Mouse (Mus musculus) spleen, adult 2 months (tissue): ENCODE data around the gene Cpne8. TPM values are rescaled to one million over a fixed set of nuclear protein-coding genes. Genes with fewer than 3 reads are reported as not detected.

Experiments
- DNase-seq, 2 experiments: peaks; one replicate each; pipeline versions ENCODE4 v3.0.0 to v3.0.0-alpha.2; 2012 to 2021; ENCODE audit warnings: low spot score in 2 of 2, low read depth in 1 of 2
- H3K27ac ChIP-seq: fragments of 200-500 bp; 2 replicates; pipeline ENCODE4 v1.5.1; 2012; ENCODE audit warnings: low read length, inconsistent platforms; ENCODE audit not compliant: insufficient read depth
- H3K27me3 ChIP-seq: fragments of 200-500 bp; 2 replicates; pipeline ENCODE4 v1.6.1; 2012; ENCODE audit warnings: mild to moderate bottlenecking, moderate library complexity, low read length, inconsistent platforms; ENCODE audit not compliant: control insufficient read depth, insufficient read depth
- H3K36me3 ChIP-seq: fragments of 200-500 bp; 2 replicates; pipeline ENCODE4 v1.6.1; 2012; ENCODE audit warnings: mild to moderate bottlenecking, low read length, inconsistent platforms; ENCODE audit not compliant: control insufficient read depth, insufficient read depth
- H3K4me1 ChIP-seq: fragments of 200-500 bp; 2 replicates; pipeline ENCODE4 v1.6.1; 2011; ENCODE audit warnings: inconsistent platforms; ENCODE audit not compliant: control insufficient read depth, insufficient read depth, insufficient read length
- H3K4me3 ChIP-seq: fragments of 200-500 bp; 2 replicates; pipeline ENCODE4 v1.5.1; 2011; ENCODE audit warnings: mild to moderate bottlenecking, inconsistent platforms; ENCODE audit not compliant: insufficient read depth, insufficient read length; ENCODE audit errors: extremely low read depth
- CTCF ChIP-seq: fragments of 200-500 bp; IDR thresholded peaks from 2 replicates; pipeline ENCODE4 v1.5.1; 2011; ENCODE audit warnings: mild to moderate bottlenecking, inconsistent platforms; ENCODE audit not compliant: insufficient read depth, insufficient read length, insufficient replicate concordance; ENCODE audit errors: extremely low read depth
- POLR2A ChIP-seq: fragments of 200-500 bp; IDR thresholded peaks from 2 replicates; pipeline ENCODE4 v1.6.1; 2011; ENCODE audit warnings: low read depth, low read length, inconsistent platforms
- WGBS: fragments of 180-500 bp; shearing (Covaris S2); methylation state at CpG from one replicate; pipeline ENCODE4 v1.1.7; 2018; 5-methylcytosine and 5-hydroxymethylcytosine counted together
- polyA plus RNA-seq: library from polyadenylated mRNA; depleted of rRNA; stranded (reverse); fragments of >200 nt; gene quantifications from 2 replicates; pipeline ENCODE4 v1.2.3, GENCODE M21; 2012

Cpne8 gene
- polyA plus RNA-seq, 1 experiment: 2.7 TPM

- no peak for TF ChIP-seq CTCF
- no peak for TF ChIP-seq POLR2A
- Histone ChIP-seq H3K4me1 (no peaks in the 10 kb centered on the region), H3K4me3 (no peak overlapping the region), H3K27ac (no peak overlapping the region), H3K27me3 (no peaks in the 10 kb centered on the region), H3K36me3 (no peaks in the 10 kb centered on the region)
- WGBS: 83% methylated on average over 2 of the region's 2 CpGs
- DNase-seq: no peak
Observed at GRCm38 (mm10) chr15:90595592-90595991, 83.6 kb downstream of the Cpne8 start.

DNA sequence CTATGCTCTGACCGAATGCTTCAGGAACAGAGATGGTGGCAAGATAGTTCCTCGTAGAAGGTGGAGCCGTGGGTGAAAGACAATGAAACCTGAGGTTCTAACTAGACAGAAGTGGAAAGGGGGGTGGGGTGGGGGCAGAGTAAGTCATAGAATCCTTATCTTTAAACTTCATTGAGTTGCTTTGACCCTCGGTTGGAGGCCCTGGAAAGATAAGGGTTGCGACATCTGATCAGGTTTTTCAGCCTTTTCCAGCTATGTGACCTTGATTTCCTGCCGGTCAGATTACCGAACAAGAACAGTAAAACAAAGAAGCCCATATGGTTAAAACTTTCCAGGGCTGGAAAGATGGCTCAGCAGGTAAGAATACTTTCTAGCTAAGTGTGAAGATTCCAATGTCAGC, 89.6 kb downstream of the Cpne8 start:
- no peak for DNase-seq
- Histone ChIP-seq H3K36me3 (no peaks in the 10 kb centered on the region), H3K4me3 (no peak overlapping the region), H3K4me1 (no peaks in the 10 kb centered on the region), H3K27ac (no peak overlapping the region), H3K27me3 (no peaks in the 10 kb centered on the region)
- WGBS: 70% methylated on average over 7 of the region's 7 CpGs
- TF ChIP-seq POLR2A: no peak
- no peak for TF ChIP-seq CTCF

GRCm38 (mm10) chr15:90577402-90577801, 101.8 kb downstream of the Cpne8 start:
- Histone ChIP-seq H3K4me3 (no peak overlapping the region), H3K27me3 (no peaks in the 10 kb centered on the region), H3K4me1 (no peaks in the 10 kb centered on the region), H3K36me3 (no peaks in the 10 kb centered on the region), H3K27ac (no peak overlapping the region)
- WGBS: 95% methylated on average over 3 of the region's 3 CpGs
- TF ChIP-seq POLR2A (no peak), CTCF (no peak)
- no peak for DNase-seq

GRCm38 (mm10) chr15:90569246-90569645, 110.0 kb downstream of the Cpne8 start:
- Histone ChIP-seq H3K4me1 (no peaks in the 10 kb centered on the region), H3K36me3 (no peaks in the 10 kb centered on the region), H3K27me3 (no peaks in the 10 kb centered on the region), H3K27ac (no peak overlapping the region), H3K4me3 (no peak overlapping the region)
- WGBS: 91% methylated on average over 4 of the region's 4 CpGs
- no peak for DNase-seq
- TF ChIP-seq POLR2A (no peak), CTCF (no peak)

GRCm38 (mm10) chr15:90568050-90568449, 111.2 kb downstream of the Cpne8 start:
- no peaks in the 10 kb centered on the region for H3K36me3 ChIP-seq
- H3K4me3 ChIP-seq: no peak overlapping the region
- no peaks in the 10 kb centered on the region for H3K4me1 ChIP-seq
- no peaks in the 10 kb centered on the region for H3K27me3 ChIP-seq
- TF ChIP-seq CTCF (no peak), POLR2A (no peak)
- H3K27ac ChIP-seq: no peak overlapping the region
- 92% methylated on average over 4 of the region's 4 CpGs for WGBS
- DNase-seq: no peak

- DNase-seq: no peak
- 70% methylated on average over 3 of the region's 3 CpGs for WGBS
- H3K27ac ChIP-seq: no peak overlapping the region
- H3K4me3 ChIP-seq: no peak overlapping the region
- no peaks in the 10 kb centered on the region for H3K4me1 ChIP-seq
- H3K36me3 ChIP-seq: no peaks in the 10 kb centered on the region
- H3K27me3 ChIP-seq: no peaks in the 10 kb centered on the region
- TF ChIP-seq POLR2A (no peak), CTCF (no peak)
Observed at GRCm38 (mm10) chr15:90563996-90564395, 115.2 kb downstream of the Cpne8 start.

DNA sequence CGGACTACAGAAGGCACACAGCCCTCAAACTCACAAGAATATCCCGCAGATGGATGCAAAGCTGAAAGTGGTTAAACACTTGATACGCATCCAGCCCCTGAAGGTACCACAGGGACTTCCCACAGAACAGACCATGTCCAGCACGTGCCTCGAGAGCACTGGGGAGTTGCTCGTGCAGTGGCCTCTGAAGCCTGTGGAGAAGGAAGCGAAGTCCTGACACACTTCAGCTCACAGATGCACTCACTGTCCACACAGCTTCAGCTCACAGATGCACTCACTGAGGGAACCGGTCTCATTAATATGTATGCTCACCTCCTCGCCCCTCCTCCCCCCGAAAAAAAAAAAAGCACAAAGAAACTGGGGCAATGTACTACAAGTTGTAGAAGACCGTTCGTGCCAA, 117.6 kb downstream of the Cpne8 start:
- no peak for TF ChIP-seq CTCF
- no peak for TF ChIP-seq POLR2A

More for the DNA sequence above, 117.6 kb downstream of the Cpne8 start:
- no peaks in the 10 kb centered on the region for H3K27me3 ChIP-seq
- no peak overlapping the region for H3K4me3 ChIP-seq
- 84% methylated on average over 12 of the region's 12 CpGs for WGBS
- DNase-seq: no peak
- H3K4me1 ChIP-seq: no peaks in the 10 kb centered on the region
- no peaks in the 10 kb centered on the region for H3K36me3 ChIP-seq
- no peak overlapping the region for H3K27ac ChIP-seq
